Mouse (Mus musculus): ENCODE results near the gene Osbpl9. TPM values are rescaled to one million over a fixed set of nuclear protein-coding genes. Genes with fewer than 3 reads are reported as not detected.

Osbpl9 gene
- 45.0 and 45.5 TPM in 2 replicates for polyA plus RNA-seq (2015; fragmentation: Nextera tagmentation; extraction: Ambion mirVana)

GRCm38 (mm10) chr4:109201582-109202424, at the start of gene Osbpl9:
Osbpl9 (minus strand) TSS chr4:109202272.
- Histone ChIP-seq H3K27me3 (ENCODE audit: control insufficient read depth, insufficient read depth, low read length) (no peaks in the 10 kb centered on the region), H3K36me3 (ENCODE audit: control insufficient read depth, insufficient read depth, low read length) (no peaks in the 10 kb centered on the region), H3K4me2 (replicated peaks; ENCODE audit: low read depth) (peak within 1 kb of the TSS; percentile 98), H3K9ac (ENCODE audit: low read length) (peak within 1 kb of the TSS; percentile 75), H3K4me1 (replicated peaks; ENCODE audit: control insufficient read depth, insufficient read depth) (no peaks in the 10 kb centered on the region), H3K9me3 (ENCODE audit: control insufficient read depth, low read length) (no peaks in the 10 kb centered on the region), H3K4me3 (ENCODE audit: low read depth, low read length) (peak within 1 kb of the TSS; percentile 88), H3K27ac (replicated peaks) (peak within 1 kb of the TSS; percentile 98)
- TF ChIP-seq EP300 (optimal IDR thresholded peaks at IDR 0.05) (no peak), CTCF (IDR thresholded peaks at IDR 0.05; ENCODE audit: low read depth) (peak; percentile 23; the same call in 1 of the 2 replicates)
- under 1% methylated on average over 59 of the region's 59 CpGs for WGBS
- ATAC-seq (ENCODE audit: low FRiP score, low TSS enrichment) (peak; percentile 98), DNase-seq (ENCODE audit: low spot score) (peak; percentile 99)

GRCm38 (mm10) chr4:109251605-109252004, 49.5 kb upstream of the Osbpl9 start:
- ATAC-seq (ENCODE audit: low FRiP score, low TSS enrichment), result no peak
- Histone ChIP-seq H3K9ac (ENCODE audit: low read length) (no peak overlapping the region), H3K9me3 (ENCODE audit: control insufficient read depth, low read length) (no peaks in the 10 kb centered on the region), H3K4me1 (replicated peaks; ENCODE audit: control insufficient read depth, insufficient read depth) (no peaks in the 10 kb centered on the region), H3K4me3 (ENCODE audit: low read depth, low read length) (no peak overlapping the region), H3K27me3 (ENCODE audit: control insufficient read depth, insufficient read depth, low read length) (no peaks in the 10 kb centered on the region), H3K4me2 (replicated peaks; ENCODE audit: low read depth) (no peak overlapping the region), H3K27ac (replicated peaks) (no peak overlapping the region), H3K36me3 (ENCODE audit: control insufficient read depth, insufficient read depth, low read length) (no peaks in the 10 kb centered on the region)
- WGBS, result 45% methylated on average over 3 of the region's 3 CpGs
- TF ChIP-seq CTCF (IDR thresholded peaks at IDR 0.05; ENCODE audit: low read depth) (peak; percentile 71), EP300 (optimal IDR thresholded peaks at IDR 0.05) (no peak)
- DNase-seq (ENCODE audit: low spot score), result no peak

- TF ChIP-seq CTCF (IDR thresholded peaks at IDR 0.05; ENCODE audit: low read depth), result no peak
- TF ChIP-seq EP300 (optimal IDR thresholded peaks at IDR 0.05), result no peak
- DNase-seq (ENCODE audit: low spot score), result no peak
Measured at GRCm38 (mm10) chr4:109245016-109245620, 43.0 kb upstream of the Osbpl9 start.

GRCm38 (mm10) chr4:109244506-109244905, 42.4 kb upstream of the Osbpl9 start:
- ATAC-seq (ENCODE audit: low FRiP score, low TSS enrichment) (no peak), DNase-seq (ENCODE audit: low spot score) (no peak)
- no peak overlapping the region for H3K4me3 ChIP-seq (ENCODE audit: low read depth, low read length)
- H3K9ac ChIP-seq (ENCODE audit: low read length), result no peak overlapping the region
- WGBS, result 71% methylated on average over 7 of the region's 7 CpGs
- no peak for TF ChIP-seq EP300 (optimal IDR thresholded peaks at IDR 0.05)
- no peak for TF ChIP-seq CTCF (IDR thresholded peaks at IDR 0.05; ENCODE audit: low read depth)
- no peaks in the 10 kb centered on the region for H3K4me1 ChIP-seq (replicated peaks; ENCODE audit: control insufficient read depth, insufficient read depth)
- no peak overlapping the region for H3K27ac ChIP-seq (replicated peaks)
- no peaks in the 10 kb centered on the region for H3K36me3 ChIP-seq (ENCODE audit: control insufficient read depth, insufficient read depth, low read length)
- no peaks in the 10 kb centered on the region for H3K9me3 ChIP-seq (ENCODE audit: control insufficient read depth, low read length)
- no peak overlapping the region for H3K4me2 ChIP-seq (replicated peaks; ENCODE audit: low read depth)
- no peaks in the 10 kb centered on the region for H3K27me3 ChIP-seq (ENCODE audit: control insufficient read depth, insufficient read depth, low read length)

More at GRCm38 (mm10) chr4:109245016-109245620, 43.0 kb upstream of the Osbpl9 start:
- ATAC-seq (ENCODE audit: low FRiP score, low TSS enrichment), result no peak
- Histone ChIP-seq H3K9me3 (ENCODE audit: control insufficient read depth, low read length) (no peaks in the 10 kb centered on the region), H3K9ac (ENCODE audit: low read length) (no peak overlapping the region), H3K27me3 (ENCODE audit: control insufficient read depth, insufficient read depth, low read length) (no peaks in the 10 kb centered on the region), H3K4me1 (replicated peaks; ENCODE audit: control insufficient read depth, insufficient read depth) (no peaks in the 10 kb centered on the region), H3K36me3 (ENCODE audit: control insufficient read depth, insufficient read depth, low read length) (no peaks in the 10 kb centered on the region), H3K27ac (replicated peaks) (no peak overlapping the region), H3K4me2 (replicated peaks; ENCODE audit: low read depth) (no peak overlapping the region), H3K4me3 (ENCODE audit: low read depth, low read length) (no peak overlapping the region)
- 82% methylated on average over 6 of the region's 6 CpGs for WGBS

GRCm38 (mm10) chr4:109241934-109242333, 39.9 kb upstream of the Osbpl9 start:
- no peak overlapping the region for H3K4me3 ChIP-seq (ENCODE audit: low read depth, low read length)
- TF ChIP-seq EP300 (optimal IDR thresholded peaks at IDR 0.05) (no peak), CTCF (IDR thresholded peaks at IDR 0.05; ENCODE audit: low read depth) (no peak)
- H3K9ac ChIP-seq (ENCODE audit: low read length), result no peak overlapping the region
- H3K9me3 ChIP-seq (ENCODE audit: control insufficient read depth, low read length), result no peaks in the 10 kb centered on the region
- ATAC-seq (ENCODE audit: low FRiP score, low TSS enrichment), result peak; percentile 54; the same call in 1 of the 2 replicates
- H3K36me3 ChIP-seq (ENCODE audit: control insufficient read depth, insufficient read depth, low read length), result no peaks in the 10 kb centered on the region
- no peaks in the 10 kb centered on the region for H3K27me3 ChIP-seq (ENCODE audit: control insufficient read depth, insufficient read depth, low read length)
- WGBS, result 34% methylated on average over 4 of the region's 4 CpGs
- H3K4me2 ChIP-seq (replicated peaks; ENCODE audit: low read depth), result no peak overlapping the region
- no peaks in the 10 kb centered on the region for H3K4me1 ChIP-seq (replicated peaks; ENCODE audit: control insufficient read depth, insufficient read depth)
- no peak for DNase-seq (ENCODE audit: low spot score)
- H3K27ac ChIP-seq (replicated peaks), result no peak overlapping the region; the same call in 1 of the 2 replicates

All from stomach, postnatal 0 days (tissue).